Mouse (Mus musculus): ENCODE data around the gene Kcnip2. TPM values are rescaled to one million over a fixed set of nuclear protein-coding genes. Genes with fewer than 3 reads are reported as not detected.

The Kcnip2 gene
- total and polyA plus RNA-seq, 3 experiments, result not detected

- Histone ChIP-seq H3K4me1 (ENCODE audit: control insufficient read depth in 1 of 2, insufficient read depth in 2 of 2) (peaks cover 0 to 19% of the 10 kb centered on the region in 2 experiments; a peak in 2 of 4 replicates), H3K4me3 (replicated peaks in 1 of 3; ENCODE audit: low read depth in 2 of 3, low read length in 2 of 3, poor library complexity in 1 of 3) (no peak overlapping the region), H3K79me2 (replicated peaks; ENCODE audit: control insufficient read depth, extremely low read depth, insufficient read depth, poor library complexity, severe bottlenecking) (no peaks in the 10 kb centered on the region), H3K27me3 (replicated peaks) (no peaks in the 10 kb centered on the region), H3K36me3 (replicated peaks in 1 of 2; ENCODE audit: control insufficient read depth in 1 of 2, insufficient read depth in 1 of 2, low read length in 1 of 2) (no peaks in the 10 kb centered on the region), H3K27ac (ENCODE audit: insufficient read depth, low read depth) (no peak overlapping the region), H3K9ac (ENCODE audit: insufficient read depth, low read depth) (no peak overlapping the region), H3K9me3 (replicated peaks; ENCODE audit: low read length) (peaks cover 6% of the 10 kb centered on the region), H3K4me2 (ENCODE audit: insufficient read depth, low read depth, poor library complexity, severe bottlenecking) (no peak overlapping the region)
- DNase-seq (ENCODE audit: extremely low read depth), result no peak
- TF ChIP-seq UBTF (IDR thresholded peaks at IDR 0.05; ENCODE audit: low read depth, low read length), result no peak
- no peak for TF ChIP-seq JUN (IDR thresholded peaks at IDR 0.05; ENCODE audit: insufficient read depth, low read depth, low read length)
- TF ChIP-seq MYC (IDR thresholded peaks at IDR 0.05; ENCODE audit: low read depth, low read length), result no peak
- no peak for TF ChIP-seq ZC3H11A (IDR thresholded peaks at IDR 0.05; ENCODE audit: low read depth, low read length)
- TF ChIP-seq RCOR1 (conservative IDR thresholded peaks at IDR 0.05; ENCODE audit: low read depth, low read length), result no peak
- no peak for TF ChIP-seq JUND (conservative IDR thresholded peaks at IDR 0.05; ENCODE audit: low read depth, low read length)
- no peak for TF ChIP-seq ZMIZ1 (IDR thresholded peaks at IDR 0.05; ENCODE audit: low read depth, low read length)
- TF ChIP-seq USF2 (conservative IDR thresholded peaks at IDR 0.05; ENCODE audit: low read depth, low read length), result no peak
- TF ChIP-seq CHD2 (IDR thresholded peaks at IDR 0.05; ENCODE audit: low read length), result no peak
- TF ChIP-seq ELF1 (IDR thresholded peaks at IDR 0.05; ENCODE audit: low read depth, low read length), result no peak
- TF ChIP-seq E2F4 (IDR thresholded peaks at IDR 0.05; ENCODE audit: insufficient replicate concordance, low read depth, low read length), result no peak
- no peak for TF ChIP-seq POLR2AphosphoS2 (IDR thresholded peaks at IDR 0.05; ENCODE audit: low read depth, low read length)
- TF ChIP-seq MXI1 (IDR thresholded peaks at IDR 0.05; ENCODE audit: low read depth, low read length), result no peak
- TF ChIP-seq CTCF (conservative IDR thresholded peaks at IDR 0.05 in 1 of 2, IDR thresholded peaks at IDR 0.05 in 1 of 2; ENCODE audit: low read depth in 2 of 2, low read length in 2 of 2), result no peak
- TF ChIP-seq TCF12 (IDR thresholded peaks at IDR 0.05; ENCODE audit: low read depth, low read length), result no peak
- no peak for TF ChIP-seq KAT2A (IDR thresholded peaks at IDR 0.05; ENCODE audit: insufficient replicate concordance, low read length)
- TF ChIP-seq NELFE (IDR thresholded peaks at IDR 0.05; ENCODE audit: low read depth, low read length), result no peak
- no peak for TF ChIP-seq SIN3A (IDR thresholded peaks at IDR 0.05; ENCODE audit: low read length)
- TF ChIP-seq RAD21 (IDR thresholded peaks at IDR 0.05; ENCODE audit: low read depth, low read length), result no peak
- TF ChIP-seq POLR2A (IDR thresholded peaks at IDR 0.05; ENCODE audit: low read depth, low read length), result no peak
- dilution Hi-C loops (cut with MboI; ENCODE audit: extremely low pct_ligation_motif_present, extremely low pct_unique_long_range_greater_than_20kb, low sequenced_read_pairs), result no loop called here
- in situ Hi-C loops (cut with MboI; ENCODE audit: low pct_ligation_motif_present, low pct_unique_long_range_greater_than_20kb, low sequenced_read_pairs), result no loop called here
These were observed 12.5 kb downstream of the Kcnip2 start for GRCm38 (mm10) chr19:45803408-45803807.

GRCm38 (mm10) chr19:45802702-45803101 is 13.2 kb downstream of the Kcnip2 start:
- DNase-seq (ENCODE audit: extremely low read depth), result no peak
- Histone ChIP-seq H3K27ac (ENCODE audit: insufficient read depth, low read depth) (no peak overlapping the region), H3K4me1 (ENCODE audit: control insufficient read depth in 1 of 2, insufficient read depth in 2 of 2) (peaks cover 0 to 19% of the 10 kb centered on the region in 2 experiments; a peak in 2 of 4 replicates), H3K36me3 (replicated peaks in 1 of 2; ENCODE audit: control insufficient read depth in 1 of 2, insufficient read depth in 1 of 2, low read length in 1 of 2) (no peaks in the 10 kb centered on the region), H3K79me2 (replicated peaks; ENCODE audit: control insufficient read depth, extremely low read depth, insufficient read depth, poor library complexity, severe bottlenecking) (no peaks in the 10 kb centered on the region), H3K9me3 (replicated peaks; ENCODE audit: low read length) (peaks cover 10% of the 10 kb centered on the region), H3K4me2 (ENCODE audit: insufficient read depth, low read depth, poor library complexity, severe bottlenecking) (no peak overlapping the region), H3K9ac (ENCODE audit: insufficient read depth, low read depth) (no peak overlapping the region), H3K4me3 (replicated peaks in 1 of 3; ENCODE audit: low read depth in 2 of 3, low read length in 2 of 3, poor library complexity in 1 of 3) (no peak overlapping the region), H3K27me3 (replicated peaks) (no peaks in the 10 kb centered on the region)
- no peak for TF ChIP-seq MXI1 (IDR thresholded peaks at IDR 0.05; ENCODE audit: low read depth, low read length)
- no peak for TF ChIP-seq ELF1 (IDR thresholded peaks at IDR 0.05; ENCODE audit: low read depth, low read length)
- no peak for TF ChIP-seq SIN3A (IDR thresholded peaks at IDR 0.05; ENCODE audit: low read length)
- TF ChIP-seq ETS1 (conservative IDR thresholded peaks at IDR 0.05; ENCODE audit: low read depth, low read length), result no peak
- no peak for TF ChIP-seq KAT2A (IDR thresholded peaks at IDR 0.05; ENCODE audit: insufficient replicate concordance, low read length)
- TF ChIP-seq CHD1 (IDR thresholded peaks at IDR 0.05; ENCODE audit: low read depth, low read length), result no peak
- TF ChIP-seq TBP (conservative IDR thresholded peaks at IDR 0.05; ENCODE audit: low read depth, low read length), result no peak
- TF ChIP-seq ZKSCAN1 (IDR thresholded peaks at IDR 0.05; ENCODE audit: borderline replicate concordance, low read depth, low read length), result no peak
- TF ChIP-seq PAX5 (IDR thresholded peaks at IDR 0.05; ENCODE audit: low read length), result no peak
- dilution Hi-C loops (cut with MboI; ENCODE audit: extremely low pct_ligation_motif_present, extremely low pct_unique_long_range_greater_than_20kb, low sequenced_read_pairs), result no loop called here
- in situ Hi-C loops (cut with MboI; ENCODE audit: low pct_ligation_motif_present, low pct_unique_long_range_greater_than_20kb, low sequenced_read_pairs), result no loop called here
